Mouse (Mus musculus) CH12.LX (cell line): ENCODE measurements around the gene Cyp39a1.

Experiments used
- CTCF ChIP-seq, 2 experiments: IDR thresholded peaks in 1 of 2; conservative IDR thresholded peaks in 1 of 2; 2 replicates each; pipeline ENCODE4 v1.5.1; 2011 to 2012; ENCODE audit warnings: low read depth in 2 of 2, low read length in 2 of 2, improper control_type of control experiment in 1 of 2, inconsistent platforms in 1 of 2, mild to moderate bottlenecking in 1 of 2, moderate library complexity in 1 of 2
- E2F4 ChIP-seq: IDR thresholded peaks from 2 replicates; pipeline ENCODE4 v1.6.1; 2011; ENCODE audit warnings: low read depth, low read length, improper control_type of control experiment; ENCODE audit not compliant: insufficient replicate concordance
- EP300 ChIP-seq: IDR thresholded peaks from 2 replicates; pipeline ENCODE4 v1.6.1; 2011; ENCODE audit warnings: low read length, improper control_type of control experiment
- HCFC1 ChIP-seq: IDR thresholded peaks from 2 replicates; pipeline ENCODE4 v1.6.1; 2012; ENCODE audit warnings: low read depth, mild to moderate bottlenecking, inconsistent platforms, low read length, improper control_type of control experiment
- IRF4 ChIP-seq: IDR thresholded peaks from 2 replicates; pipeline ENCODE4 v1.6.1; 2014; ENCODE audit warnings: low read depth, mild to moderate bottlenecking, inconsistent platforms, low read length, improper control_type of control experiment
- MAX ChIP-seq: IDR thresholded peaks from 2 replicates; pipeline ENCODE4 v1.6.1; 2011; ENCODE audit warnings: low read length, improper control_type of control experiment
- MYC ChIP-seq: IDR thresholded peaks from 2 replicates; pipeline ENCODE4 v1.6.1; 2011; ENCODE audit warnings: low read depth, mild to moderate bottlenecking, improper control_type of control experiment, low read length
- POLR2A ChIP-seq: IDR thresholded peaks from 2 replicates; pipeline ENCODE4 v1.6.1; 2011; ENCODE audit warnings: low read depth, mild to moderate bottlenecking, improper control_type of control experiment, low read length
- TBP ChIP-seq: conservative IDR thresholded peaks from 2 replicates; pipeline ENCODE4 v1.6.1; 2011; ENCODE audit warnings: low read depth, low read length, improper control_type of control experiment
- USF1 ChIP-seq: IDR thresholded peaks from 2 replicates; pipeline ENCODE4 v1.6.1; 2014; ENCODE audit warnings: low read depth, mild to moderate bottlenecking, inconsistent platforms, low read length, improper control_type of control experiment
- USF2 ChIP-seq: conservative IDR thresholded peaks from 2 replicates; pipeline ENCODE4 v1.6.1; 2011; ENCODE audit warnings: low read depth, low read length, improper control_type of control experiment
- ZMIZ1 ChIP-seq: IDR thresholded peaks from 2 replicates; pipeline ENCODE4 v1.6.1; 2012; ENCODE audit warnings: low read depth, mild to moderate bottlenecking, inconsistent platforms, low read length, improper control_type of control experiment

- no peak for TF ChIP-seq CTCF (conservative IDR thresholded peaks at IDR 0.05 in 1 of 2, IDR thresholded peaks at IDR 0.05 in 1 of 2; ENCODE audit: low read depth in 2 of 2, low read length in 2 of 2)
- TF ChIP-seq HCFC1, result no peak
- no peak for TF ChIP-seq USF1
- no peak for TF ChIP-seq IRF4
- TF ChIP-seq USF2, result no peak
- TF ChIP-seq ZMIZ1, result no peak
- no peak for TF ChIP-seq MYC
- TF ChIP-seq EP300, result no peak
- no peak for TF ChIP-seq POLR2A
- TF ChIP-seq MAX, result no peak
- no peak for TF ChIP-seq E2F4
- TF ChIP-seq TBP, result no peak
Measured at GRCm38 (mm10) chr17:43704216-43704930, 37.1 kb downstream of the Cyp39a1 start.
